Mouse (Mus musculus) retina, adult 2 months (tissue): ENCODE results near the gene Il17rc.

Experiments
- DNase-seq: peaks from one replicate; pipeline ENCODE4 v3.0.0-alpha.2; 2012; ENCODE audit warnings: low read depth, low spot score

Gene Il17rc

GRCm38 (mm10) chr6:113471297-113471936 is at the start of gene Il17rc:
TSS of gene Il17rc (plus strand) at chr6:113471427.
- DNase-seq: no peak

GRCm38 (mm10) chr6:113423000-113423399 is 48.2 kb upstream of the Il17rc start:
- DNase-seq: no peak

- no peak for DNase-seq
Measured at GRCm38 (mm10) chr6:113424187-113424586, 47.0 kb upstream of the Il17rc start.

- no peak for DNase-seq
Measured at GRCm38 (mm10) chr6:113426696-113427095, 44.5 kb upstream of the Il17rc start.

GRCm38 (mm10) chr6:113427397-113427796 is 43.8 kb upstream of the Il17rc start:
- DNase-seq: no peak

GRCm38 (mm10) chr6:113428006-113428405 is 43.2 kb upstream of the Il17rc start:
- DNase-seq: no peak

- DNase-seq: no peak
Measured at GRCm38 (mm10) chr6:113429965-113430364, 41.3 kb upstream of the Il17rc start.

GRCm38 (mm10) chr6:113430846-113431245 is 40.4 kb upstream of the Il17rc start:
- DNase-seq: no peak

- no peak for DNase-seq
Measured at GRCm38 (mm10) chr6:113431801-113432200, 39.4 kb upstream of the Il17rc start.

- no peak for DNase-seq
Measured at GRCm38 (mm10) chr6:113433661-113434060, 37.6 kb upstream of the Il17rc start.

GRCm38 (mm10) chr6:113434691-113435090 is 36.5 kb upstream of the Il17rc start:
- no peak for DNase-seq

GRCm38 (mm10) chr6:113435664-113436205 is 35.5 kb upstream of the Il17rc start, which contains the start of gene Cidec:
TSS of gene Cidec (minus strand) at chr6:113435760.
- no peak for DNase-seq

- no peak for DNase-seq
Measured at GRCm38 (mm10) chr6:113437135-113437534, 34.1 kb upstream of the Il17rc start.

GRCm38 (mm10) chr6:113438721-113439430 is 32.4 kb upstream of the Il17rc start:
- DNase-seq: no peak

- no peak for DNase-seq
Measured at GRCm38 (mm10) chr6:113440686-113441085, 30.5 kb upstream of the Il17rc start.

- peak; percentile 50 for DNase-seq
Measured at GRCm38 (mm10) chr6:113441147-113441680, 30.0 kb upstream of the Il17rc start.

GRCm38 (mm10) chr6:113442087-113442441 is 29.2 kb upstream of the Il17rc start:
- DNase-seq: no peak

- peak; percentile 93 for DNase-seq
Measured at GRCm38 (mm10) chr6:113442442-113443090, 28.7 kb upstream of the Il17rc start, which contains the start of gene Jagn1. TSS of gene Jagn1 (plus strand) at chr6:113442569.

- no peak for DNase-seq
Measured at GRCm38 (mm10) chr6:113443091-113443490, 28.1 kb upstream of the Il17rc start.

- no peak for DNase-seq
Measured at GRCm38 (mm10) chr6:113444207-113444965, 26.8 kb upstream of the Il17rc start.

GRCm38 (mm10) chr6:113447639-113448038 is 23.6 kb upstream of the Il17rc start:
- no peak for DNase-seq
